24 mouse cellular contexts compared by ENCODE assay signal in the genomic region with DNA sequence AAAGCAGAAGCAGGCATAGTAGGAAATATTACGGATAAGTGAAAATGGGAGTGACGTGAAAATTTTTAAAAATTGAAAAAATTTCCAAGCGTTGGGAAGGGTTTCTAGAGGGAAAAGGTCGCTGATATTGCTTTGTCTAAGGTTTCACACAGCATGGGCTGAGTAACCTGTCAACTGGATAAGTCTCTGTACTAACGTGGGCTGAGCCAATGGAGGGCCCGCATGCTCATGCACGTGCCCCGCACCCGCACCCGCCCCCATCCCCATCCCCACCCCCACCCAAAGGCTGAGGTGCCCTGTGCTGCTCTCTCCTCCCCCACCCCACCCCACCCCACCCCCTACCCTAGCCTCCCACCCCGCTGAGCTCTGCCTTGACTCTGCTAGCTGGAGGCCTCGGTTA. TPM values are rescaled to one million over a fixed set of nuclear protein-coding genes. Genes with fewer than 3 reads are reported as not detected.
DNase-seq lines count a peak whose midpoint lies in the region; ATAC-seq lines count a peak whose summit lies in the region.
"Had no signal": no experiment of that assay in that cellular context is flagged by ENCODE, and none has a peak within 500 bp of the region (broad histone marks: within the 10 kb centered on the region; RNA-seq: fewer than 3 reads in every experiment).

No protein-coding gene starts in this region.

- H3K4me2 ChIP-seq in forebrain, embryonic 11.5 days (ENCODE audit: low read depth, low read length, severe bottlenecking), result no peak overlapping the region
- no peak overlapping the region for H3K4me2 ChIP-seq in forebrain, embryonic 12.5 days
- H3K4me2 ChIP-seq in heart, embryonic 11.5 days, result no peak overlapping the region
- no peak overlapping the region for H3K4me2 ChIP-seq in liver, embryonic 13.5 days
- H3K4me2 ChIP-seq: embryonic facial prominence, embryonic 13.5 days; embryonic facial prominence, embryonic 15.5 days had no signal

- no peak for ATAC-seq in forebrain, embryonic 11.5 days (replicated peaks; ENCODE audit: low FRiP score)
- ATAC-seq in forebrain, embryonic 12.5 days (ENCODE audit: low FRiP score), result no peak
- no peak for ATAC-seq in heart, embryonic 11.5 days (replicated peaks; ENCODE audit: insufficient number of reproducible peaks, low FRiP score, low TSS enrichment)
- ATAC-seq in liver, embryonic 13.5 days (ENCODE audit: low read depth), result 0 out of 2 replicates have a peak, but pooled peaks have one; percentile 18
- ATAC-seq: forebrain, embryonic 14.5 days; forebrain, embryonic 16.5 days had no signal

- no peaks in the 10 kb centered on the region for H3K36me3 ChIP-seq in forebrain, embryonic 11.5 days (ENCODE audit: control insufficient read depth, insufficient read depth, low read length)
- H3K36me3 ChIP-seq in forebrain, embryonic 12.5 days (replicated peaks), result no peaks in the 10 kb centered on the region
- no peaks in the 10 kb centered on the region for H3K36me3 ChIP-seq in heart, embryonic 10.5 days
- no peaks in the 10 kb centered on the region for H3K36me3 ChIP-seq in heart, embryonic 11.5 days (ENCODE audit: control insufficient read depth, insufficient read depth, low read length)
- no peaks in the 10 kb centered on the region for H3K36me3 ChIP-seq in liver, embryonic 13.5 days
- no peaks in the 10 kb centered on the region for H3K36me3 ChIP-seq in limb, embryonic 10.5 days
- H3K36me3 ChIP-seq: embryonic facial prominence, embryonic 13.5 days; embryonic facial prominence, embryonic 15.5 days; forebrain, embryonic 10.5 days had no signal

- no peaks in the 10 kb centered on the region for H3K9me3 ChIP-seq in forebrain, embryonic 11.5 days (ENCODE audit: control insufficient read depth, low read length)
- H3K9me3 ChIP-seq in forebrain, embryonic 12.5 days, result no peaks in the 10 kb centered on the region
- H3K9me3 ChIP-seq in heart, embryonic 10.5 days, result no peaks in the 10 kb centered on the region
- H3K9me3 ChIP-seq in heart, embryonic 11.5 days (replicated peaks; ENCODE audit: control insufficient read depth, low read length), result no peaks in the 10 kb centered on the region
- H3K9me3 ChIP-seq in liver, embryonic 13.5 days (replicated peaks), result no peaks in the 10 kb centered on the region
- no peaks in the 10 kb centered on the region for H3K9me3 ChIP-seq in limb, embryonic 10.5 days (replicated peaks)
- H3K9me3 ChIP-seq: embryonic facial prominence, embryonic 13.5 days; embryonic facial prominence, embryonic 15.5 days; forebrain, embryonic 10.5 days had no signal

- peak; percentile 40 for DNase-seq in forebrain, embryonic 11.5 days (ENCODE audit: low spot score)
- DNase-seq in heart, embryonic 10.5 days (ENCODE audit: low spot score), result peak; percentile 61
- no peak for DNase-seq in liver, embryonic 13.5 days
- DNase-seq in liver, result no peak
- DNase-seq in limb, embryonic 10.5 days (ENCODE audit: low spot score), result no peak
- no peak for DNase-seq in right cerebral cortex, postnatal 4 days
- DNase-seq: adrenal gland, adult 2 months; adrenal gland, postnatal 10 days; adrenal gland, postnatal 25 days; cerebellum, adult 11 months; cerebellum, adult 18-20 months; cerebellum, adult 8-10 months; cerebellum, adult 9-11 months; cerebellum, postnatal 14 days; cerebellum, postnatal 36 days; embryo, embryonic 11 days had no signal

- H3K4me1 ChIP-seq in forebrain, embryonic 11.5 days (replicated peaks; ENCODE audit: control insufficient read depth, insufficient read depth, low read length), result no peaks in the 10 kb centered on the region
- no peaks in the 10 kb centered on the region for H3K4me1 ChIP-seq in forebrain, embryonic 12.5 days
- H3K4me1 ChIP-seq in heart, embryonic 10.5 days, result peaks cover 20% of the 10 kb centered on the region
- H3K4me1 ChIP-seq in heart, embryonic 11.5 days (ENCODE audit: control insufficient read depth, insufficient read depth, low read length), result peaks cover 4% of the 10 kb centered on the region; the same call in 1 of the 2 replicates
- H3K4me1 ChIP-seq in liver, embryonic 13.5 days (replicated peaks), result peaks cover 11% of the 10 kb centered on the region
- H3K4me1 ChIP-seq in limb, embryonic 10.5 days, result peaks cover 23% of the 10 kb centered on the region
- H3K4me1 ChIP-seq: embryonic facial prominence, embryonic 13.5 days; embryonic facial prominence, embryonic 15.5 days had no signal

- H3K27me3 ChIP-seq in forebrain, embryonic 11.5 days (ENCODE audit: control insufficient read depth, insufficient read depth, low read length), result no peaks in the 10 kb centered on the region
- no peaks in the 10 kb centered on the region for H3K27me3 ChIP-seq in forebrain, embryonic 12.5 days
- H3K27me3 ChIP-seq in heart, embryonic 10.5 days (ENCODE audit: insufficient read depth, poor library complexity, severe bottlenecking), result no peaks in the 10 kb centered on the region
- H3K27me3 ChIP-seq in heart, embryonic 11.5 days (ENCODE audit: control insufficient read depth, insufficient read depth, low read length), result no peaks in the 10 kb centered on the region
- no peaks in the 10 kb centered on the region for H3K27me3 ChIP-seq in liver, embryonic 13.5 days
- H3K27me3 ChIP-seq in limb, embryonic 10.5 days (ENCODE audit: low read depth, poor library complexity, severe bottlenecking), result no peaks in the 10 kb centered on the region
- H3K27me3 ChIP-seq: embryonic facial prominence, embryonic 15.5 days had no signal

- no peak overlapping the region for H3K27ac ChIP-seq in forebrain, embryonic 11.5 days (ENCODE audit: low read depth, low read length)
- no peak overlapping the region for H3K27ac ChIP-seq in forebrain, embryonic 12.5 days
- peak overlapping the region; percentile 36; the same call in 1 of the 2 replicates for H3K27ac ChIP-seq in heart, embryonic 10.5 days
- no peak overlapping the region for H3K27ac ChIP-seq in heart, embryonic 11.5 days (ENCODE audit: low read depth, low read length)
- H3K27ac ChIP-seq in liver, embryonic 13.5 days, result no peak overlapping the region
- H3K27ac ChIP-seq in limb, embryonic 10.5 days, result peak overlapping the region; percentile 4; the same call in 1 of the 2 replicates
- H3K27ac ChIP-seq: embryonic facial prominence, embryonic 13.5 days; embryonic facial prominence, embryonic 15.5 days; forebrain, embryonic 10.5 days had no signal

- 73% methylated on average over 12 of the region's 12 CpGs for WGBS in forebrain, embryonic 11.5 days
- WGBS in forebrain, embryonic 12.5 days, result 81% methylated on average over 11 of the region's 12 CpGs
- 52% methylated on average over 12 of the region's 12 CpGs for WGBS in heart, embryonic 10.5 days
- 64% methylated on average over 12 of the region's 12 CpGs for WGBS in heart, embryonic 11.5 days (ENCODE audit: insufficient replicate concordance)
- WGBS in liver, embryonic 13.5 days (ENCODE audit: insufficient replicate concordance), result 59% methylated on average over 12 of the region's 12 CpGs
- WGBS in limb, embryonic 10.5 days, result 79% methylated on average over 12 of the region's 12 CpGs

- no peak overlapping the region for H3K4me3 ChIP-seq in forebrain, embryonic 11.5 days (ENCODE audit: low read depth, low read length)
- no peak overlapping the region for H3K4me3 ChIP-seq in forebrain, embryonic 12.5 days (replicated peaks)
- H3K4me3 ChIP-seq in heart, embryonic 10.5 days, result no peak overlapping the region
- H3K4me3 ChIP-seq in heart, embryonic 11.5 days (ENCODE audit: low read depth, low read length), result no peak overlapping the region
- no peak overlapping the region for H3K4me3 ChIP-seq in liver, embryonic 13.5 days (replicated peaks)
- H3K4me3 ChIP-seq in limb, embryonic 10.5 days, result no peak overlapping the region
- H3K4me3 ChIP-seq: embryonic facial prominence, embryonic 13.5 days; embryonic facial prominence, embryonic 15.5 days; erythroblast, embryonic 14.5 days; forebrain, embryonic 10.5 days had no signal

- no peak overlapping the region for H3K9ac ChIP-seq in forebrain, embryonic 11.5 days (ENCODE audit: low read length)
- no peak overlapping the region for H3K9ac ChIP-seq in forebrain, embryonic 12.5 days
- no peak overlapping the region for H3K9ac ChIP-seq in heart, embryonic 11.5 days (ENCODE audit: low read depth, low read length)
- no peak overlapping the region for H3K9ac ChIP-seq in liver, embryonic 13.5 days
- H3K9ac ChIP-seq: embryonic facial prominence, embryonic 13.5 days; embryonic facial prominence, embryonic 15.5 days had no signal

RNA-seq across cellular contexts. Expression of a gene that starts 42.4 kb away (rescaled TPM):
- polyA plus RNA-seq in forebrain, embryonic 11.5 days (2014; fragmentation: Nextera tagmentation; extraction: Ambion mirVana), result 61.5 and 65.1 TPM in 2 replicates
- polyA plus RNA-seq in forebrain, embryonic 12.5 days (2016; fragmentation: Nextera tagmentation; extraction: Ambion mirVana), result 89.0 and 102 TPM in 2 replicates
- polyA plus RNA-seq in heart, embryonic 10.5 days (2016; fragmentation: Nextera tagmentation; extraction: Ambion mirVana), result 13.6 and 17.1 TPM in 2 replicates
- polyA plus RNA-seq in heart, embryonic 11.5 days (2014; fragmentation: Nextera tagmentation; extraction: Ambion mirVana), result 11.4 and 16.2 TPM in 2 replicates
- polyA plus RNA-seq in liver, embryonic 13.5 days (2015; fragmentation: Nextera tagmentation; extraction: Ambion mirVana), result 4.9 and 5.9 TPM in 2 replicates
- polyA plus RNA-seq in limb, embryonic 10.5 days (2016; fragmentation: Nextera tagmentation; extraction: Ambion mirVana), result 34.1 and 60.8 TPM in 2 replicates
- polyA plus RNA-seq: erythroblast, embryonic 14.5 days had no signal

Comparison
In these comparisons a context has a peak if more than half of its experiments do, and no peak if none do; other contexts are left out.
1. H3K27ac ChIP-seq: peak in heart, embryonic 10.5 days (single experiment) and limb, embryonic 10.5 days (single experiment); none in forebrain, embryonic 11.5 days (single experiment), forebrain, embryonic 12.5 days (single experiment), heart, embryonic 11.5 days (single experiment) and liver, embryonic 13.5 days (single experiment).
2. DNase-seq: peak in forebrain, embryonic 11.5 days (single experiment) and heart, embryonic 10.5 days (single experiment); none in liver, embryonic 13.5 days (single experiment), liver (single experiment), limb, embryonic 10.5 days (single experiment) and right cerebral cortex, postnatal 4 days (single experiment).